Mouse (Mus musculus): ENCODE data around the gene Ica1l.

Ica1l gene

GRCm38 (mm10) chr1:59995646-59996045 is 47.3 kb downstream of the Ica1l start:
- CTCF ChIA-PET = interaction anchor here in 2 of 4 experiments (0.6 to 1.4 kb wide), 4 partner anchors 10 to 155 kb away, joined by 3 to 6 read pairs (median 4); no protein-coding TSS in a partner anchor
- POLR2A ChIA-PET = interaction anchor here in 2 of 4 experiments (0.6 to 1.3 kb wide), 2 partner anchors 12 to 97 kb away, joined by 5 to 7 read pairs; no protein-coding TSS in a partner anchor

GRCm38 (mm10) chr1:59987399-59988040 is 55.5 kb downstream of the Ica1l start:
- ChIA-PET CTCF (interaction anchor here in 1 of 4 experiments (0.5 kb wide), 1 partner anchor 722 kb away, joined by 3 read pairs; no protein-coding TSS in a partner anchor), POLR2A (interaction anchor here in 1 of 4 experiments (1.7 kb wide), 1 partner anchor 12 kb away, joined by 11 read pairs; no protein-coding TSS in a partner anchor)

- ChIA-PET POLR2A (interaction anchor here in 1 of 4 experiments (0.9 to 1.7 kb wide), 3 partner anchors 11 to 37 kb away, joined by 3 to 11 read pairs (median 4); no protein-coding TSS in a partner anchor), CTCF (no interaction called here)
Measured at GRCm38 (mm10) chr1:59986626-59987025, 56.4 kb downstream of the Ica1l start.

GRCm38 (mm10) chr1:59967291-59967690 is 75.7 kb downstream of the Ica1l start:
- CTCF ChIA-PET = interaction anchor here (0.6 to 1.4 kb wide), 8 partner anchors 9 to 83 kb away, joined by 3 to 7 read pairs (median 4); no protein-coding TSS in a partner anchor
- POLR2A ChIA-PET = interaction anchor here in 1 of 4 experiments (0.6 kb wide), 1 partner anchor 1402 kb away, joined by 3 read pairs; no protein-coding TSS in a partner anchor

GRCm38 (mm10) chr1:59966171-59966785 is 76.7 kb downstream of the Ica1l start:
- ChIA-PET POLR2A (interaction anchor here in 1 of 4 experiments (0.6 kb wide), 1 partner anchor 982 kb away, joined by 3 read pairs; no protein-coding TSS in a partner anchor), CTCF (no interaction called here)

- ChIA-PET POLR2A (no interaction called here), CTCF (no interaction called here)
Measured at GRCm38 (mm10) chr1:59959941-59960340, 83.0 kb downstream of the Ica1l start.

GRCm38 (mm10) chr1:59957206-59957605 is 85.8 kb downstream of the Ica1l start:
- ChIA-PET CTCF (no interaction called here), POLR2A (no interaction called here)

- POLR2A ChIA-PET = interaction anchor here in 1 of 4 experiments (0.6 kb wide), 1 partner anchor 34 kb away, joined by 3 read pairs; no protein-coding TSS in a partner anchor
- CTCF ChIA-PET = interaction anchor here in 1 of 4 experiments (0.5 kb wide), 1 partner anchor 198 kb away, joined by 4 read pairs; no protein-coding TSS in a partner anchor
Measured at GRCm38 (mm10) chr1:59947509-59947908, 95.5 kb downstream of the Ica1l start.

GRCm38 (mm10) chr1:59945969-59946368 is 97.0 kb downstream of the Ica1l start:
- POLR2A ChIA-PET = no interaction called here
- CTCF ChIA-PET = no interaction called here

GRCm38 (mm10) chr1:59943825-59944224 is 99.2 kb downstream of the Ica1l start:
- POLR2A ChIA-PET = interaction anchor here in 2 of 4 experiments (0.5 to 0.8 kb wide), 3 partner anchors 133 to 222 kb away, joined by 3 to 7 read pairs (median 6); no protein-coding TSS in a partner anchor
- CTCF ChIA-PET = interaction anchor here in 1 of 4 experiments (0.7 kb wide), 1 partner anchor 144 kb away, joined by 7 read pairs; no protein-coding TSS in a partner anchor

GRCm38 (mm10) chr1:59942057-59942790 is 100.8 kb downstream of the Ica1l start:
- POLR2A ChIA-PET = interaction anchor here in 1 of 4 experiments (0.5 to 2.2 kb wide), 3 partner anchors 10 to 27 kb away, joined by 4 to 5 read pairs (median 4); no protein-coding TSS in a partner anchor

GRCm38 (mm10) chr1:59941063-59941462 is 101.9 kb downstream of the Ica1l start:
- POLR2A ChIA-PET = interaction anchor here in 1 of 4 experiments (0.7 to 2.2 kb wide), 4 partner anchors 18 to 50 kb away, joined by 3 to 5 read pairs (median 4); no protein-coding TSS in a partner anchor
- CTCF ChIA-PET = no interaction called here

More at GRCm38 (mm10) chr1:59942057-59942790, 100.8 kb downstream of the Ica1l start:
- CTCF ChIA-PET = interaction anchor here in 1 of 4 experiments (0.5 kb wide), 1 partner anchor 250 kb away, joined by 6 read pairs; no protein-coding TSS in a partner anchor

GRCm38 (mm10) chr1:59932991-59933390 is 110.0 kb downstream of the Ica1l start:
- ChIA-PET CTCF (no interaction called here), POLR2A (interaction anchor here in 1 of 4 experiments (0.7 kb wide), 1 partner anchor 9 kb away, joined by 4 read pairs; no protein-coding TSS in a partner anchor)

Measured in embryonic stem cell, embryonic (primary cell).